ENCODE assay signal across 20 mouse cellular contexts in the genomic region with DNA sequence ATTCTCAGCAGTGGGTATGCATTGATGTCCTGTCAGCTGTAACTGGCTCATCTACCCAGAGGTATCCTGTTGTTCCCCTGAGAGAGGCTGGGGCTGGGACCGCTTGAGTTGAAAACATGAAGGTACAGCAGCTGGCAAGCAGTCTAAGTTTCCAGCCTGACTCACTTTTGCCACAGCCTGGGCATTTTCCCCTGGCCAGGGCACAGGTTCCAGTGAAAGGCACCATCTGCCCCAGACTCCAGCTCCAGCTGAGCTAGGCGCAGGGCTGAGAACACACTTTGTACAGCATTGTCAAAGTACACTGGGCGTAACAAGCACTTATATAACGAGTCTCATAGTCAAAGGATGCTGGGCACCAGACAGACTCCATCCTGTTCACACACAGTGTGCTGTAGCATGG. TPM values are rescaled to one million over a fixed set of nuclear protein-coding genes. Genes with fewer than 3 reads are reported as not detected.
DNase-seq lines count a peak whose midpoint lies in the region; ATAC-seq and TF ChIP-seq lines count a peak whose summit lies in the region.
"Had no signal": no experiment of that assay in that cellular context is flagged by ENCODE, and none has a peak within 500 bp of the region (broad histone marks: within the 10 kb centered on the region; RNA-seq: fewer than 3 reads in every experiment).

No protein-coding gene starts in this region.

- in situ Hi-C loops in Patski (cut with MboI; ENCODE audit: low pct_unique_long_range_greater_than_20kb), result loop anchor here (25.0 kb wide), 2 partner anchors 492 to 967 kb away; no protein-coding TSS in a partner anchor

- no peak overlapping the region for H3K27ac ChIP-seq in hindbrain, postnatal 0 days
- H3K27ac ChIP-seq in hindbrain, embryonic 11.5 days (ENCODE audit: low read depth, low read length), result no peak overlapping the region
- H3K27ac ChIP-seq in liver, adult 2 months (replicated peaks; ENCODE audit: insufficient read depth, low read depth, low read length), result peak overlapping the region; percentile 94
- no peak overlapping the region for H3K27ac ChIP-seq in liver, postnatal 0 days (ENCODE audit: low read depth)
- H3K27ac ChIP-seq: embryonic facial prominence, embryonic 13.5 days; heart, adult 2 months; hindbrain, embryonic 15.5 days; left cerebral cortex, adult 2 months; liver, embryonic 14.5 days; macrophage; midbrain, embryonic 13.5 days; neural tube, embryonic 13.5 days had no signal

- H3K36me3 ChIP-seq in hindbrain, postnatal 0 days (ENCODE audit: insufficient read depth, low read length), result no peaks in the 10 kb centered on the region
- H3K36me3 ChIP-seq in hindbrain, embryonic 11.5 days (ENCODE audit: control insufficient read depth, insufficient read depth, low read length), result no peaks in the 10 kb centered on the region
- no peaks in the 10 kb centered on the region for H3K36me3 ChIP-seq in liver, adult 2 months (ENCODE audit: control insufficient read depth, insufficient read depth, low read length)
- H3K36me3 ChIP-seq in liver, postnatal 0 days (replicated peaks; ENCODE audit: insufficient read depth, low read length), result peaks cover 6% of the 10 kb centered on the region; the same call in 1 of the 2 replicates
- H3K36me3 ChIP-seq: hindbrain, embryonic 15.5 days; midbrain, embryonic 13.5 days; neural tube, embryonic 13.5 days had no signal

- H3K27me3 ChIP-seq in hindbrain, postnatal 0 days (ENCODE audit: insufficient read depth, low read length), result no peaks in the 10 kb centered on the region
- no peaks in the 10 kb centered on the region for H3K27me3 ChIP-seq in hindbrain, embryonic 11.5 days (ENCODE audit: control insufficient read depth, insufficient read depth, low read length)
- no peaks in the 10 kb centered on the region for H3K27me3 ChIP-seq in liver, adult 2 months (ENCODE audit: control insufficient read depth, insufficient read depth, low read length)
- no peaks in the 10 kb centered on the region for H3K27me3 ChIP-seq in liver, postnatal 0 days (ENCODE audit: insufficient read depth, low read length)
- H3K27me3 ChIP-seq in Patski, result no peaks in the 10 kb centered on the region
- H3K27me3 ChIP-seq: embryonic facial prominence, embryonic 13.5 days; hindbrain, embryonic 15.5 days; midbrain, embryonic 13.5 days; neural tube, embryonic 13.5 days had no signal

- WGBS in hindbrain, postnatal 0 days, result 68% methylated on average over 4 of the region's 4 CpGs
- 84% methylated on average over 4 of the region's 4 CpGs for WGBS in hindbrain, embryonic 11.5 days
- WGBS in liver, adult 2 months, result 27% methylated on average over 4 of the region's 4 CpGs
- 79% methylated on average over 4 of the region's 4 CpGs for WGBS in liver, postnatal 0 days (ENCODE audit: insufficient replicate concordance)

- H3K4me1 ChIP-seq in hindbrain, postnatal 0 days (ENCODE audit: insufficient read depth, low read length), result peaks cover 7% of the 10 kb centered on the region; the same call in 1 of the 2 replicates
- H3K4me1 ChIP-seq in hindbrain, embryonic 11.5 days (replicated peaks; ENCODE audit: control insufficient read depth, insufficient read depth, low read length), result no peaks in the 10 kb centered on the region
- H3K4me1 ChIP-seq in liver, adult 2 months (ENCODE audit: control insufficient read depth, insufficient read depth, low read length), result peaks cover 60% of the 10 kb centered on the region
- H3K4me1 ChIP-seq in liver, postnatal 0 days (ENCODE audit: insufficient read depth), result peaks cover 17% of the 10 kb centered on the region

- H3K9me3 ChIP-seq in hindbrain, postnatal 0 days (ENCODE audit: low read length), result no peaks in the 10 kb centered on the region
- no peaks in the 10 kb centered on the region for H3K9me3 ChIP-seq in hindbrain, embryonic 11.5 days (ENCODE audit: control insufficient read depth, low read length)
- no peaks in the 10 kb centered on the region for H3K9me3 ChIP-seq in liver, postnatal 0 days (ENCODE audit: low read length)
- H3K9me3 ChIP-seq: embryonic facial prominence, embryonic 13.5 days; hindbrain, embryonic 15.5 days; midbrain, embryonic 13.5 days; neural tube, embryonic 13.5 days had no signal

- DNase-seq in hindbrain, postnatal 0 days (ENCODE audit: low spot score), result no peak
- DNase-seq in hindbrain, embryonic 11.5 days (ENCODE audit: low spot score), result no peak
- DNase-seq in liver, adult 2 months (ENCODE audit: extremely low read depth, low read depth, low spot score), result peak; percentile 89
- DNase-seq in liver, postnatal 0 days, result no peak
- DNase-seq in Patski (ENCODE audit: low read depth, low spot score), result no peak
- peak; percentile 69 to 84 for DNase-seq in kidney, postnatal 36 days
- DNase-seq in layer of hippocampus, adult 9-10 months (ENCODE audit: low spot score), result no peak
- DNase-seq: heart, adult 2 months; heart, postnatal 36 days; spleen, adult 18-20 months had no signal

- H3K4me3 ChIP-seq in hindbrain, postnatal 0 days (ENCODE audit: low read length), result no peak overlapping the region
- H3K4me3 ChIP-seq in hindbrain, embryonic 11.5 days (ENCODE audit: low read depth, low read length), result no peak overlapping the region
- no peak overlapping the region for H3K4me3 ChIP-seq in liver, adult 2 months (ENCODE audit: insufficient read depth, low read depth, low read length)
- H3K4me3 ChIP-seq in liver, postnatal 0 days (ENCODE audit: low read depth, low read length), result no peak overlapping the region
- H3K4me3 ChIP-seq: embryonic facial prominence, embryonic 13.5 days; heart, adult 2 months; hindbrain, embryonic 15.5 days; left cerebral cortex, adult 2 months; midbrain, embryonic 13.5 days; neural tube, embryonic 13.5 days had no signal

- H3K79me2 ChIP-seq in liver, adult 2 months (ENCODE audit: control insufficient read depth, insufficient read depth, low read length), result peaks cover 22% of the 10 kb centered on the region

- POLR2A ChIA-PET in Patski (lab: Charles Lee), result no interaction called here

- ATAC-seq in hindbrain, postnatal 0 days, result 0 out of 2 replicates have a peak, but pooled peaks have one; percentile 13
- ATAC-seq in hindbrain, embryonic 11.5 days (ENCODE audit: low FRiP score), result no peak
- no peak for ATAC-seq in liver, postnatal 0 days
- ATAC-seq in Patski, result peak; percentile 41
- no peak for ATAC-seq in cerebellum, adult (ENCODE audit: insufficient number of reproducible peaks, low FRiP score, low TSS enrichment)
- ATAC-seq: forebrain, embryonic 16.5 days; intestine, embryonic 16.5 days; midbrain, embryonic 13.5 days had no signal

- no peak overlapping the region for H3K9ac ChIP-seq in hindbrain, postnatal 0 days (replicated peaks; ENCODE audit: low read length)
- no peak overlapping the region for H3K9ac ChIP-seq in hindbrain, embryonic 11.5 days (ENCODE audit: low read depth, low read length)
- peak overlapping the region; percentile 64; the same call in 1 of the 2 replicates for H3K9ac ChIP-seq in liver, adult 2 months (ENCODE audit: low read depth, low read length)
- H3K9ac ChIP-seq in liver, postnatal 0 days (replicated peaks), result no peak overlapping the region
- H3K9ac ChIP-seq: embryonic facial prominence, embryonic 13.5 days; hindbrain, embryonic 15.5 days; liver, embryonic 14.5 days; midbrain, embryonic 13.5 days; neural tube, embryonic 13.5 days had no signal

- TF ChIP-seq EP300 in liver, postnatal 0 days (IDR thresholded peaks at IDR 0.05; ENCODE audit: low read depth), result no peak

- TF ChIP-seq CTCF in hindbrain, postnatal 0 days (IDR thresholded peaks at IDR 0.05; ENCODE audit: low read depth), result no peak
- no peak for TF ChIP-seq CTCF in liver, adult 2 months (IDR thresholded peaks at IDR 0.05; ENCODE audit: low read depth, low read length)
- TF ChIP-seq CTCF in liver, postnatal 0 days (IDR thresholded peaks at IDR 0.05; ENCODE audit: low read depth), result no peak
- TF ChIP-seq CTCF in Patski (IDR thresholded peaks at IDR 0.05), result no peak

- TF ChIP-seq POLR2A in liver, adult 2 months (IDR thresholded peaks at IDR 0.05; ENCODE audit: extremely low read depth, insufficient read depth, low read length), result no peak

- no peak overlapping the region for H3K4me2 ChIP-seq in hindbrain, postnatal 0 days (ENCODE audit: low read depth, low read length)
- H3K4me2 ChIP-seq in hindbrain, embryonic 11.5 days (replicated peaks; ENCODE audit: low read depth, low read length), result no peak overlapping the region
- no peak overlapping the region for H3K4me2 ChIP-seq in liver, postnatal 0 days (ENCODE audit: low read depth, low read length)
- H3K4me2 ChIP-seq: embryonic facial prominence, embryonic 13.5 days; hindbrain, embryonic 15.5 days; midbrain, embryonic 13.5 days; neural tube, embryonic 13.5 days had no signal

- CTCF ChIA-PET in Patski (lab: Charles Lee), result interaction anchor here (1.5 kb wide), 1 partner anchor 11 kb away, joined by 5 read pairs; no protein-coding TSS in a partner anchor

RNA-seq across cellular contexts. Expression of a gene that starts 29.8 kb away (rescaled TPM):
- 17.6 and 39.0 TPM in 2 replicates for total RNA-seq in hindbrain, postnatal 0 days (2014; rRNA removed)
- polyA plus RNA-seq in hindbrain, postnatal 0 days (2015; fragmentation: Nextera tagmentation; extraction: Ambion mirVana), result 26.5 and 29.5 TPM in 2 replicates
- polyA plus RNA-seq in hindbrain, embryonic 11.5 days (2014; fragmentation: Nextera tagmentation; extraction: Ambion mirVana), result 39.7 and 50.9 TPM in 2 replicates
- total RNA-seq in liver, adult 2 months (2014; rRNA removed), result 53.6 and 63.8 TPM in 2 replicates
- 156 and 257 TPM in 2 replicates for polyA plus RNA-seq in liver, adult 2 months (2012; rRNA removed)
- polyA plus RNA-seq in liver, postnatal 0 days (2015; fragmentation: Nextera tagmentation; extraction: Ambion mirVana), result 75.9 and 77.8 TPM in 2 replicates
- 174 TPM for polyA plus RNA-seq in Patski (2021)

Comparison
In these comparisons a context has a peak if more than half of its experiments do, and no peak if none do; other contexts are left out.
1. ATAC-seq: peak in hindbrain, postnatal 0 days (single experiment) and Patski (single experiment); none in hindbrain, embryonic 11.5 days (single experiment), liver, postnatal 0 days (single experiment) and cerebellum, adult (single experiment).
2. DNase-seq: peak in liver, adult 2 months (single experiment) and kidney, postnatal 36 days (2 of 2); none in hindbrain, postnatal 0 days (single experiment), hindbrain, embryonic 11.5 days (single experiment), liver, postnatal 0 days (single experiment), Patski (single experiment) and layer of hippocampus, adult 9-10 months (single experiment).